Mouse (Mus musculus): ENCODE measurements around the gene Bub3. TPM values are rescaled to one million over a fixed set of nuclear protein-coding genes. Genes with fewer than 3 reads are reported as not detected.

Gene Bub3
- polyA plus RNA-seq, 1 experiment from 2014 or later = 192 TPM

GRCm38 (mm10) chr7:131548473-131548872 lies 11.5 kb upstream of the Bub3 start, which contains the start of gene Hmx2:
Gene Hmx2, plus strand, starts transcription at chr7:131548773.
- H3K36me3 ChIP-seq = no peaks in the 10 kb centered on the region
- ATAC-seq (replicated peaks) = no peak
- H3K9ac ChIP-seq (replicated peaks) = no peak within 1 kb of the TSS
- H3K4me3 ChIP-seq = no peak within 1 kb of the TSS
- peaks cover 10% of the 10 kb centered on the region for H3K4me1 ChIP-seq
- H3K4me2 ChIP-seq (replicated peaks) = no peak within 1 kb of the TSS
- no peak within 1 kb of the TSS for H3K27ac ChIP-seq (replicated peaks)
- peaks cover 98% of the 10 kb centered on the region for H3K27me3 ChIP-seq
- WGBS = 5% methylated on average over 3 of the region's 3 CpGs
- H3K9me3 ChIP-seq = no peaks in the 10 kb centered on the region

GRCm38 (mm10) chr7:131551471-131551870 lies 8.6 kb upstream of the Bub3 start:
- peaks cover 23% of the 10 kb centered on the region for H3K4me1 ChIP-seq
- no peak overlapping the region for H3K4me2 ChIP-seq (replicated peaks)
- H3K27ac ChIP-seq (replicated peaks) = no peak overlapping the region
- WGBS = 0% methylated on average over 4 of the region's 4 CpGs
- H3K36me3 ChIP-seq = no peaks in the 10 kb centered on the region
- H3K9ac ChIP-seq (replicated peaks) = no peak overlapping the region
- no peak for ATAC-seq (replicated peaks)
- no peak overlapping the region for H3K4me3 ChIP-seq
- H3K9me3 ChIP-seq = no peaks in the 10 kb centered on the region
- H3K27me3 ChIP-seq = peaks cover 97% of the 10 kb centered on the region

- no peak for ATAC-seq (replicated peaks)
- Histone ChIP-seq H3K4me2 (replicated peaks) (no peak overlapping the region), H3K36me3 (no peaks in the 10 kb centered on the region), H3K27me3 (peaks cover 97% of the 10 kb centered on the region), H3K4me1 (peaks cover 26% of the 10 kb centered on the region), H3K9me3 (no peaks in the 10 kb centered on the region), H3K4me3 (no peak overlapping the region), H3K9ac (replicated peaks) (no peak overlapping the region), H3K27ac (replicated peaks) (no peak overlapping the region)
- WGBS = under 1% methylated on average over 42 of the region's 42 CpGs
Observed at GRCm38 (mm10) chr7:131551931-131552741, 7.9 kb upstream of the Bub3 start.

GRCm38 (mm10) chr7:131552781-131553180 lies 7.2 kb upstream of the Bub3 start:
- Histone ChIP-seq H3K27me3 (peaks cover 97% of the 10 kb centered on the region), H3K9me3 (no peaks in the 10 kb centered on the region), H3K36me3 (no peaks in the 10 kb centered on the region), H3K4me2 (replicated peaks) (no peak overlapping the region), H3K9ac (replicated peaks) (no peak overlapping the region), H3K27ac (replicated peaks) (no peak overlapping the region), H3K4me1 (peaks cover 26% of the 10 kb centered on the region), H3K4me3 (no peak overlapping the region)
- ATAC-seq (replicated peaks) = no peak
- WGBS = under 1% methylated on average over 5 of the region's 5 CpGs

GRCm38 (mm10) chr7:131553771-131554175 lies 6.2 kb upstream of the Bub3 start:
- H3K9me3 ChIP-seq = no peaks in the 10 kb centered on the region
- no peak; the same call in 1 of the 2 replicates for ATAC-seq (replicated peaks)
- H3K9ac ChIP-seq (replicated peaks) = no peak overlapping the region
- no peak overlapping the region for H3K27ac ChIP-seq (replicated peaks)
- WGBS = 0% methylated on average over 38 of the region's 39 CpGs
- peak overlapping the region; percentile 31 for H3K4me2 ChIP-seq (replicated peaks)
- H3K4me3 ChIP-seq = peak overlapping the region; percentile 22
- no peaks in the 10 kb centered on the region for H3K36me3 ChIP-seq
- H3K4me1 ChIP-seq = peaks cover 26% of the 10 kb centered on the region
- peaks cover 97% of the 10 kb centered on the region for H3K27me3 ChIP-seq

- under 1% methylated on average over 45 of the region's 45 CpGs for WGBS
- 0 out of 2 replicates have a peak, but pooled peaks have one; percentile 27 for ATAC-seq (replicated peaks)
- peaks cover 98% of the 10 kb centered on the region for H3K27me3 ChIP-seq
Observed at GRCm38 (mm10) chr7:131554341-131555180, 5.5 kb upstream of the Bub3 start.

GRCm38 (mm10) chr7:131555301-131556081 lies 4.5 kb upstream of the Bub3 start:
- no peak for ATAC-seq (replicated peaks)
- WGBS = under 1% methylated on average over 68 of the region's 68 CpGs
- Histone ChIP-seq H3K4me1 (peaks cover 26% of the 10 kb centered on the region), H3K27me3 (peaks cover 90% of the 10 kb centered on the region), H3K27ac (replicated peaks) (no peak overlapping the region), H3K36me3 (no peaks in the 10 kb centered on the region), H3K4me2 (replicated peaks) (no peak overlapping the region), H3K9me3 (no peaks in the 10 kb centered on the region), H3K4me3 (peak overlapping the region; percentile 10; the same call in 1 of the 2 replicates), H3K9ac (replicated peaks) (no peak overlapping the region)

More at GRCm38 (mm10) chr7:131554341-131555180, 5.5 kb upstream of the Bub3 start:
- Histone ChIP-seq H3K4me1 (peaks cover 26% of the 10 kb centered on the region), H3K36me3 (no peaks in the 10 kb centered on the region), H3K27ac (replicated peaks) (no peak overlapping the region), H3K9ac (replicated peaks) (no peak overlapping the region), H3K9me3 (no peaks in the 10 kb centered on the region), H3K4me2 (replicated peaks) (peak overlapping the region; percentile 31), H3K4me3 (peak overlapping the region; percentile 22)

GRCm38 (mm10) chr7:131556116-131556515 lies 3.9 kb upstream of the Bub3 start:
- H3K4me2 ChIP-seq (replicated peaks) = no peak overlapping the region
- no peak overlapping the region for H3K4me3 ChIP-seq
- WGBS = 2% methylated on average over 9 of the region's 9 CpGs
- H3K9ac ChIP-seq (replicated peaks) = no peak overlapping the region
- H3K27ac ChIP-seq (replicated peaks) = no peak overlapping the region
- peaks cover 83% of the 10 kb centered on the region for H3K27me3 ChIP-seq
- no peaks in the 10 kb centered on the region for H3K36me3 ChIP-seq
- H3K4me1 ChIP-seq = peaks cover 31% of the 10 kb centered on the region
- no peak for ATAC-seq (replicated peaks)
- no peaks in the 10 kb centered on the region for H3K9me3 ChIP-seq

GRCm38 (mm10) chr7:131556541-131557271 lies 3.3 kb upstream of the Bub3 start:
- Histone ChIP-seq H3K4me3 (no peak overlapping the region), H3K27me3 (peaks cover 77% of the 10 kb centered on the region), H3K36me3 (0 out of 2 replicates have a peak, but pooled peaks cover under 1% of the 10 kb centered on the region), H3K9ac (replicated peaks) (no peak overlapping the region), H3K27ac (replicated peaks) (no peak overlapping the region), H3K4me2 (replicated peaks) (no peak overlapping the region), H3K9me3 (no peaks in the 10 kb centered on the region), H3K4me1 (peaks cover 36% of the 10 kb centered on the region)
- no peak for ATAC-seq (replicated peaks)
- WGBS = 1% methylated on average over 37 of the region's 37 CpGs

GRCm38 (mm10) chr7:131557751-131558150 lies 2.3 kb upstream of the Bub3 start:
- peaks cover 10% of the 10 kb centered on the region for H3K36me3 ChIP-seq
- H3K9me3 ChIP-seq = no peaks in the 10 kb centered on the region
- no peak overlapping the region for H3K4me2 ChIP-seq (replicated peaks)
- H3K27me3 ChIP-seq = peaks cover 67% of the 10 kb centered on the region
- H3K27ac ChIP-seq (replicated peaks) = no peak overlapping the region
- ATAC-seq (replicated peaks) = no peak
- WGBS = 33% methylated on average over 2 of the region's 2 CpGs
- peaks cover 45% of the 10 kb centered on the region for H3K4me1 ChIP-seq
- H3K4me3 ChIP-seq = no peak overlapping the region
- no peak overlapping the region for H3K9ac ChIP-seq (replicated peaks)

- H3K27me3 ChIP-seq = peaks cover 38% of the 10 kb centered on the region
- WGBS = under 1% methylated on average over 14 of the region's 14 CpGs
- ATAC-seq (replicated peaks) = peak; percentile 69
- H3K9me3 ChIP-seq = no peaks in the 10 kb centered on the region
- peak overlapping the region; percentile 93 for H3K27ac ChIP-seq (replicated peaks)
- H3K4me2 ChIP-seq (replicated peaks) = peak overlapping the region; percentile 64
- peaks cover 28% of the 10 kb centered on the region for H3K4me1 ChIP-seq
- peak overlapping the region; percentile 86 for H3K4me3 ChIP-seq
- H3K36me3 ChIP-seq = peaks cover 29% of the 10 kb centered on the region
- peak overlapping the region; percentile 95 for H3K9ac ChIP-seq (replicated peaks)
Observed at GRCm38 (mm10) chr7:131560697-131561042, 648 bp downstream of the Bub3 start.
